Mouse (Mus musculus) liver, embryonic 14.5 days (tissue): ENCODE data around the gene Sdcbp2. TPM values are rescaled to one million over a fixed set of nuclear protein-coding genes. Genes with fewer than 3 reads are reported as not detected.

Experiments
- ATAC-seq: fragments of 200-750 bp; cut with Nextera tagmentation; 2 replicates; pipeline ENCODE4 v1.8.0; 2017; ENCODE audit warnings: moderate number of reproducible peaks, mild to moderate bottlenecking, moderate library complexity; ENCODE audit not compliant: insufficient read depth
- DNase-seq, 3 experiments: peaks; one replicate each; pipeline ENCODE4 v3.0.0-alpha.2; 2012 to 2013; ENCODE audit warnings: low read depth in 3 of 3, low spot score in 3 of 3
- H3K27ac ChIP-seq: fragments of 300-500 bp; sonication (generic); 2 replicates; pipeline ENCODE4 v1.5.1; 2014; ENCODE audit warnings: moderate library complexity, mild to moderate bottlenecking, control low read depth, inconsistent platforms
- H3K27me3 ChIP-seq: fragments of 300-500 bp; sonication (generic); 2 replicates; pipeline ENCODE4 v1.6.1; 2014; ENCODE audit warnings: mild to moderate bottlenecking, low read length, moderate library complexity; ENCODE audit not compliant: control insufficient read depth, insufficient read depth
- H3K36me3 ChIP-seq: fragments of 300-500 bp; sonication (generic); replicated peaks from 2 replicates; pipeline ENCODE4 v1.6.1; 2014; ENCODE audit warnings: low read depth; ENCODE audit not compliant: control insufficient read depth, insufficient read depth
- H3K4me1 ChIP-seq, 2 experiments: fragments of 200-500 bp in 1 of 2; fragments of 300-500 bp in 1 of 2; sonication (generic) in 1 of 2; replicated peaks; 2 replicates each; pipeline ENCODE4 v1.6.1; 2012 to 2014; ENCODE audit warnings: antibody characterized with exemption in 1 of 2, inconsistent platforms in 1 of 2, low read length in 1 of 2; ENCODE audit not compliant: control insufficient read depth in 2 of 2, insufficient read depth in 2 of 2
- H3K4me2 ChIP-seq: fragments of 300-500 bp; sonication (generic); 2 replicates; pipeline ENCODE4 v1.6.1; 2014; ENCODE audit warnings: low read depth, mild to moderate bottlenecking, control low read depth, moderate library complexity
- H3K4me3 ChIP-seq, 2 experiments: fragments of 200-500 bp in 1 of 2; fragments of 300-500 bp in 1 of 2; sonication (generic) in 1 of 2; 2 replicates each; pipeline ENCODE4 v1.5.1; 2012 to 2014; ENCODE audit warnings: low read depth in 2 of 2, low read length in 2 of 2, mild to moderate bottlenecking in 2 of 2, control low read depth in 1 of 2, inconsistent platforms in 1 of 2, moderate library complexity in 1 of 2; ENCODE audit not compliant: insufficient read depth in 1 of 2
- H3K9ac ChIP-seq: fragments of 300-500 bp; sonication (generic); replicated peaks from 2 replicates; pipeline ENCODE4 v1.6.1; 2014; ENCODE audit warnings: mild to moderate bottlenecking, control low read depth, moderate library complexity
- H3K9me3 ChIP-seq: fragments of 300-500 bp; sonication (generic); 2 replicates; pipeline ENCODE4 v1.6.1; 2016; ENCODE audit warnings: low read length, mixed read lengths; ENCODE audit not compliant: control insufficient read depth
- CTCF ChIP-seq: IDR thresholded peaks from 2 replicates; pipeline ENCODE4 v1.5.1; 2016; ENCODE audit warnings: antibody characterized with exemption, low read depth, control low read depth
- EP300 ChIP-seq: IDR thresholded peaks from 2 replicates; pipeline ENCODE4 v1.6.1; 2016; ENCODE audit warnings: antibody characterized with exemption, low read depth
- WGBS: fragments of 180-500 bp; shearing (Covaris S2); extraction: QIAGEN DNeasy Blood & Tissue Kit; methylation state at CpG from one replicate; pipeline ENCODE4 v1.1.7; 2014; ENCODE audit not compliant: insufficient replicate concordance; 5-methylcytosine and 5-hydroxymethylcytosine counted together
- polyA plus RNA-seq, 2 experiments: library from polyadenylated mRNA; depleted of rRNA in 1 of 2; stranded (reverse) in 1 of 2; unstranded in 1 of 2; fragments of >200 nt; fragmentation: Nextera tagmentation in 1 of 2; extraction: Ambion mirVana in 1 of 2; gene quantifications; 2 replicates each; pipeline versions ENCODE4 v1.2.1 to v1.2.3; 2012 to 2014

Sdcbp2 gene
- polyA plus RNA-seq, 2 experiments: 0.06 to 0.22 TPM

- peak; percentile 95 for ATAC-seq
- WGBS: under 1% methylated on average over 69 of the region's 93 CpGs
- H3K27ac ChIP-seq: peak within 1 kb of the TSS; percentile 48
- H3K27me3 ChIP-seq: no peaks in the 10 kb centered on the region
- H3K9me3 ChIP-seq: no peaks in the 10 kb centered on the region
- peak within 1 kb of the TSS; percentile 79 for H3K9ac ChIP-seq
- peak; percentile 76 to 81 (median 79) for DNase-seq
- H3K4me3 ChIP-seq: peak within 1 kb of the TSS; percentile 66 to 82
- peaks cover 10 to 25% of the 10 kb centered on the region in 2 experiments for H3K4me1 ChIP-seq
- peaks cover 3% of the 10 kb centered on the region; the same call in 1 of the 2 replicates for H3K36me3 ChIP-seq
- TF ChIP-seq EP300 (no peak), CTCF (0 out of 2 replicates have a peak, but pooled peaks have one; percentile 14)
- H3K4me2 ChIP-seq: peak within 1 kb of the TSS; percentile 79
Observed at GRCm38 (mm10) chr2:151542323-151543062, 29.9 kb upstream of the Sdcbp2 start, which contains the start of gene Fkbp1a. Fkbp1a (plus strand) TSS chr2:151542483.

DNA sequence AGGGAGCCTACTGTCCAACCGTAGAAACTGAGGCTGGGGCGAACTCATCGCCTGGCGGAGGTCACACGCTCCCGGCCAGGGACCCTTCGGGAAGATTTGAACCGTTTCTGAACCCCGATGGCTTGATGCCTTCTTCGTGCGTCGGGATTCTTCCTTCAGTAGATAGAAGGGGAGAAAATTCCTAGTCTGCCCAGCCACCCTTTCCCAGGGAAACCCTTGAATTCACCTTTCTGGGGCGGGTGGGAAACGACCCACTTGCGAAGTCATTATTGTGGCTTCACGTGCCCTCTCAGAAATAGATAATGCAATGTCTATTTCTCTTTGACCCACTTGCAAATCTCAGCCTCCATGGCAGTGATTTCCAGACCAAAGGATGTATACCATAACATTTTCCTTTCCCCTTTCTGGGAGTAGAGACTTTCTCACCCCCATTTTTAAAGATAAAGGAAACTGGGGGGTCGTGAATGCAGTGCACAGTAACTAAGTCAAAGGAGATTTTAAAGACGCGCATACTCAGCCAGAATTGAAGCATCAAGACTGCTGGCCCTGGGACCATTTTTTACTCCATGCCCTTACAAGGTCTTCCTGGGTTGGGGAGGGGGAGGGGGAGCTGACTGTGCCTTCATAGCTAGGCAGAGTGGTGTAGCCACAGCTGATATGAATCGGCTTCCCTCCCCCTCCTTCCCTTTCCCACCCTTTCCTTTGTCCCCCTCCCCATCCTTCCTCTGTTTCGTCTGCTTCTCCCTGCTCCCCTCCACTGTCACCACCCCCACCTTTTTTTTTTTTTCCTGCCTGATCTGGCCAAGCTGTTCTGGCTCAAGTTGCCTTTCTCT, 29.1 kb upstream of the Sdcbp2 start:
- Histone ChIP-seq H3K9me3 (no peaks in the 10 kb centered on the region), H3K9ac (peak overlapping the region; percentile 79), H3K27ac (peak overlapping the region; percentile 28; the same call in 1 of the 2 replicates), H3K4me1 (peaks cover 10 to 25% of the 10 kb centered on the region in 2 experiments), H3K4me2 (peak overlapping the region; percentile 79), H3K27me3 (no peaks in the 10 kb centered on the region), H3K36me3 (peaks cover 3% of the 10 kb centered on the region; the same call in 1 of the 2 replicates), H3K4me3 (peak overlapping the region; percentile 66 to 82)
- WGBS: 2% methylated on average over 21 of the region's 21 CpGs
- TF ChIP-seq CTCF: no peak
- no peak for TF ChIP-seq EP300
- DNase-seq: no peak
- no peak for ATAC-seq

DNA sequence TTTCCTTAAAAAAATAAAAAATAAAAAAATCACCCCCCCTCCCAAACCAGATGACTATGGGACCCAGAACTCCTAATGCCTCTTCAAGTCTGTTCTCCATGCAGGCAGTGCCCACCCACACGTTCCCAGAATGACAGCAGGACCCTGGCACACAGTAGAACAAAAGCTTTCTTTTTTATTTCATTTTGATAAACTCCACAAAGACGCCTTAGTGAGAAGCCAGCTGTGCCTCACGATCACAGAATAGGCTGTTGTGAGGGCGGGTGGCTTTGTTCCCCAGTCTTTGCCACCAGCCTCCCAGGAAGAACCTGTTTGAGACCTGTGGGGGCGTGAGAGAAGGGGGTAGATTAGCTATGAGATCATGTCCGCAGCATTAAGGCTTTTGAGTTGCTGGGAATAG, 27.7 kb upstream of the Sdcbp2 start:
- Histone ChIP-seq H3K9me3 (no peaks in the 10 kb centered on the region), H3K36me3 (peaks cover 3% of the 10 kb centered on the region), H3K4me2 (peak overlapping the region; percentile 31), H3K4me1 (peaks cover 10 to 25% of the 10 kb centered on the region in 2 experiments), H3K9ac (no peak overlapping the region), H3K27ac (no peak overlapping the region), H3K27me3 (no peaks in the 10 kb centered on the region), H3K4me3 (no peak overlapping the region)
- 62% methylated on average over 6 of the region's 6 CpGs for WGBS
- ATAC-seq: no peak
- DNase-seq: no peak
- no peak for TF ChIP-seq CTCF
- no peak for TF ChIP-seq EP300

- Histone ChIP-seq H3K4me2 (no peak overlapping the region), H3K27ac (no peak overlapping the region), H3K9me3 (no peaks in the 10 kb centered on the region), H3K36me3 (peaks cover 3% of the 10 kb centered on the region), H3K27me3 (no peaks in the 10 kb centered on the region), H3K9ac (no peak overlapping the region), H3K4me1 (peaks cover 7 to 22% of the 10 kb centered on the region in 2 experiments), H3K4me3 (no peak overlapping the region)
- no peak for ATAC-seq
- TF ChIP-seq CTCF (no peak), EP300 (no peak)
- WGBS: 53% methylated on average over 4 of the region's 4 CpGs
- no peak for DNase-seq
Observed at GRCm38 (mm10) chr2:151546571-151546970, 25.9 kb upstream of the Sdcbp2 start.
